Mouse (Mus musculus): Measurements from ENCODE around the gene Mblac2.

DNA sequence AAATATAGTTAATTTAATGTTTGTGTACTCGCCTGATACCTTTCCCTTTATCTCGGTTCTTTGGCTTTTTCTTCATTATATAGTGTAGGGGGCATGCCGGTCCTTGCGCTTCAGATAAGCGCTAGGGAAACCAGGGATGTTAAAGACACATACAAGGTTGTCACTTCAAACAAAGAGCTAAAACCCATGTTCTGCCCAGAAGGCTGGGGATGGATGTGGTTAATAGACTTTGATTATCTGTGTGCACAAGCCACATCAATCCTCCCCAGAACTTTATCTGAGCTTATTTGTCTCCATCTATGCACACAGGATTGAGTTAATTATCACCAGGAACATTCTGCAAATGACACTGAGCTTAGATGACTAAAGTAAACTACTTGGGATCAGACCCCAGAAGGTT lies 25.5 kb downstream of the Mblac2 start:
- TF ChIP-seq POLR2A (IDR thresholded peaks at IDR 0.05; ENCODE audit: borderline replicate concordance, control insufficient read depth, low read depth, low read length): no peak
- no peak for TF ChIP-seq CTCF (IDR thresholded peaks at IDR 0.05; ENCODE audit: control insufficient read depth, insufficient read depth, low read length)
